Mouse (Mus musculus) CD4-positive, CD25-positive, alpha-beta regulatory T cell, adult 2 months (primary cell): ENCODE data around the gene Plekha4.
A peak's percentile ranks its signal among the peaks of the same experiment; 100 is the strongest.

ENCODE experiments used
- DNase-seq: peaks from one replicate; pipeline ENCODE4 v3.0.0-alpha.2; 2012; ENCODE audit warnings: low read depth, low spot score

Gene Plekha4

GRCm38 (mm10) chr7:45568601-45569473 is 42.7 kb downstream of the Plekha4 start:
- no peak for DNase-seq

DNA sequence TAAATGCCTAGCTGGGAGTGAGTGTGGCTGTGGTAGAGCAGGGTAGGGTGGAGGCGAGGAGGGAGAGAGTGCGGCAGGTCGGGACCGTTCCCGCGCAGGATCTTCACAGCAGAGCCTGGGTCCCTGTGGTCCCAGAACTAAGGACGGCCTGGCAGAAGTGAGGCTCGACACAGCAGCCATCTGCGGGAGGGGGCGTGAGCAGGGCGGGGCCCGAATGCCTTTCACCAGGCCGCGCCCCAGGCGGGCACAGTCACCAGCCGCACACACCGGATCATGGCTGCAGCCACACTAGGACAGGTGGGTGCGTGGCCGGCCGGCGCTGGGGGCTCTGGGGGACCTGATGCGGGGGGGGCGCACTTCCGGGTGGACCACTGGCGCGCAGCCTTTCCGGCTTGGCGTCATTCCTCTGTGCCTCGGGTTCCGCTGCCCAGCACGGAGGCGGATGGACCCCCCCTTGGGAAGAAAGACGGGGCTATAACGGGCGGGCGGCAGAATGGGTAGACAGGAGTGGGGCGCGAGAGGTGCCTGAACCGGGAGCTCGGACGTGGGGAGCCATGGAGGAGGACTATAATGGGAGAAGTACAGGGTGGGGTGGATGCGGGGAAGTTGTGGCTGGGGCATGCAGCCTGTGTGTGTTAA is 44.1 kb downstream of the Plekha4 start, which contains the start of gene Bcat2:
TSS of gene Bcat2 (plus strand) at position 51 of the 639 bp plus-strand sequence.
- peak; percentile 86 for DNase-seq

GRCm38 (mm10) chr7:45571966-45572365 is 45.8 kb downstream of the Plekha4 start:
- no peak for DNase-seq

DNA sequence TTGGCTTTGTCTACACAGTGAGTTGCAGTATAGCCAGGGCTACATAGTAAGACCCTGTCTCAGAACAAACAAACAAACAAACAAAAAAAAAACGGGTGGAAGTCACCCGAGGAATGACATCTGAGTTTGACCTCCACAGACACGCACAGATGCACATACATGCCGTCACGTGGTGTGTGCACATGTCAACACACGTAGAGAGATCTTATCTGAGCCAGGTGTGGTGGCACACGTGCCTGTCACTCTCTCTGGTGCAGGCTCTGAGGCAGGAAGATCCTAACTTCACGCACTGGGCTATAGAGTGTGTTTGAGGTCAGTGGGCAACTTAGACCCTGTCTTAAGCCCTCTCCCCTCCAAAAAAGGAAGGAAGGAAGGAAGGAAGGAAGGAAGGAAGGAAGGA is 47.8 kb downstream of the Plekha4 start:
- DNase-seq, result peak; percentile 76

DNA sequence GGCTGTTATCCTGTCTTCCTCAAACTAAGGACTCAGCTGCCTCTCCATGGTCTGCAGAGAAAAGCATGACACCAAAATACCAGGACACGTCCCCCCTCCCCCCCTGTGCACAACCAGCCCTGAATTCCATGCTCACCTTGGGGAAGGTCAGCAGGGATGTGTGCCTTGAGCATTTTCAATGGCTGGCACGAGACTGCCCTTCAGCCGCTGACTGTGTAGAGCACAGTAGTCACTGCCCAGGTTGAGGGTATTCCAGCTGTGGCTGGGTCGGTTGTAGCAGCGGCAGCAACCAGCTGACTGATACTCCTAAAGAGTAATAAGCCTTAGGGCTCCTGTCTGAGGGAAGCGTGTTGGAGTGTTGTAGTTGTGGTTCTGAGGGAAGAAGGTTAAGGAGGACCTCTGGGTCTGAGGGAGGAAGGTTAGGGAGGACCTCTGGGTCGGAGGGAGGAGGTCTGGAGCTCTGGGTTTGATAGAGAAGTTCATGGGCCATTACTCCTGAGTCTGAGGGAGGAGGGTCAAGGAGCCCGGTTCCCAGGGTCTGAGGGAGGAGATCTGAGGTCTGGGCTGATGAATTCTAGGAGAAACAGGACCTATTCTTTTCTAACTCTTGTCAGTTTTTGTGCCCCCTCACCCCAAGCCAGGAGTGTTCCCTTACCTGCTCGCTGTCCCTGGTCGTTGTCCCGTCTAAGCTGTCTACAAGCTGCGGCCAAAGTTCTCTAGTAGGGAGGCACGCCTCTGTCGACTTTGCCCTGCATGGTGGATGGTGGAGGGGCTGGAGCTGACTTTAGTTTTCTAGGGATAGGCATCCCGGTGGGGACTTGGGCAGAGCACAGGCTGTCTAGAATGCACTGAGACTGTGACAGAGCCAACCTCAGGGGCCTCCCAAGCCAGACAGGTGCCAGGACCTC is 48.6 kb downstream of the Plekha4 start:
- no peak for DNase-seq

GRCm38 (mm10) chr7:45585923-45586322 is 59.8 kb downstream of the Plekha4 start:
- no peak for DNase-seq

DNA sequence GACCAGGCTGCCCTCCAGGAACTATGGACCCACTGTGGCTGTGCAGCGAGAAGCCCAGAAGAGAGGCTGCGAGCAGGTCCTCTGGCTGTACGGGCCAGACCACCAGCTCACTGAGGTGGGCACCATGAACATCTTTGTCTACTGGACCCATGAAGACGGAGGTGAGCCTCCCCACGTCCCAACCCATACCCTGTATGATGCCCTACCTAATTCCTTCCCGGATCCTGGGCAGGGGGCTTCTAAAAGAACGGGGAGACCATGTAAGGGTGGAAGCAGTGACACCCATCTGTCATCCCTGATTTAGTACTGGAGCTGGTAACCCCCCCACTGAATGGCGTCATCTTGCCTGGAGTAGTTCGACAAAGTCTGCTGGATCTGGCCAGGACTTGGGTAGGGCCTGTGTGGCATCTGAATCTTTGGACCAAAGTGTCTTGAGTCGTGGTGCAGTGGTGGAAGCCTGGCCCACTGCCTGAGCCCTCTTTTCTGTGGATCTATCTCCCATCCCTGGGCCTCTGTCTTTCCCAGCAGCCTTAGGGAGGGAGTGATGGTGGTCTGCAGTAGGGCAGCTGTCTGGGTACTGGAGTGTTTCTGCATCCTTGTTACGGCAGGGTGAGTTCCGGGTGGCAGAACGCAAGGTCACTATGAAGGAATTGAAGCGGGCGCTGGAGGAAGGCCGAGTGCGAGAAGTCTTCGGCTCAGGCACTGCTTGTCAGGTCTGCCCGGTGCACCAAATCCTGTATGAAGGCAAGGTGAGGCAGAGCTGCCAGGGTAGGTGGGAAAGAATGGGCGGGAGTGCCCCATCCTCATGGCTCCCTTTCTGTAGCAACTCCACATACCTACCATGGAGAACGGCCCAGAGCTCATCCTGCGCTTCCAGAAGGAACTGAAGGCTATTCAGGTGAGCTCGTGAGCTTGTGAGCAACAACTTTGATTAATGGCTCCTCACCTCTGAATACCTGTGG is 61.8 kb downstream of the Plekha4 start:
- no peak for DNase-seq

GRCm38 (mm10) chr7:45589173-45589572 is 63.0 kb downstream of the Plekha4 start:
- DNase-seq, result peak; percentile 86

DNA sequence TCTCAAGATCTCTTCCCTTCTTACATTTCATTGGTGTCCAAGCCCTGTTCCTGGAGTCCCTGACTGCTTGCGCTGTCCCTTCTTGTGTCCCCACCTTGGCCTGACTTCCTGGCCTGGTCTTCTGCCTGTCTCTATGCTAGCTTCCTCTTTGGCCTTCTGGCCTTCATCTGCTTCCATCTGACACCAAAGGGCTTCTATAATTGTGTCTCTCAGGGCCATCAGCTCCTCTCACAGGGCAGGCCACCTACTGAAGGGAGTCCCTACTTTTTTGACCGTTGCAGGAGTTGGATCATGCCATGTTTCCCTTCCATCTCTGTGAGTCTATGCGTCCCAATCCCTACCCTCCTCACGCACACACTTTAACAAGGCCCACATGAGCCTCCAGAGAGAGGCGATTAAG is 63.8 kb downstream of the Plekha4 start:
- no peak for DNase-seq

GRCm38 (mm10) chr7:45590874-45591273 is 64.7 kb downstream of the Plekha4 start:
- peak; percentile 63 for DNase-seq

- DNase-seq, result peak; percentile 63
Observed at GRCm38 (mm10) chr7:45591880-45592279, 65.8 kb downstream of the Plekha4 start.

DNA sequence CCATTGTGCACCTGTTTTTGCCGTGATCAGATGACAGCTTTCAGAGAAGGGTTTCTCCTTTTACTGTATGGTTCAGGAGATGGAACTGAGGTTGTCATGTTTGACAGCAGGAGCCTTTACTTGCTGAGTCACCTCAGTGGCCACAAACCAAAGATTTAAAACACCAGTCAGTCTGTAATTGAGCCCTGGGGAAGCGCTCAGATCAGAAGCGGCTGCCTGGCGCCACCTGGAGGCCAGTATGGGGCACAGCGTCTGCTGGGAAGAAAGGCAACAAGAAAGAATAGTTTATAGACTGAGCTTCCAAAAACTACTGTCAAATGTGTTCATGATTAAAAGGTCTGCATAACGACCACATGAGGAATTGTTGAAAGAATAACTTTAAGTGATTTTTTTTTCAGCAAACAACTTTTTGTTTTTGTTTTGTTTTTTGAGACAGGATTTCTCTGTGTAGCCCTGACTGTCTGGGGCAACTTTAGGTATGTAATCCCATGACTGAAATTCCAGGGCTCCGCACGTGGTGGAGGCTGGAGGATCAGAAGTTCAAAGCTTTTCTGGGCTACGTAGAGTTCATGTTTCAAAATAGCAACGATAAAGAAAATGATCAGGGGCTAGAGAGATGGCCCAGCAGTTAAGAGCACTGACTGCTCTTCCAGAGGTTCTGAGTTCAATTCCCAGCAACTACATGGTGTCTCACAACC is 67.1 kb downstream of the Plekha4 start:
- peak; percentile 88 for DNase-seq

DNA sequence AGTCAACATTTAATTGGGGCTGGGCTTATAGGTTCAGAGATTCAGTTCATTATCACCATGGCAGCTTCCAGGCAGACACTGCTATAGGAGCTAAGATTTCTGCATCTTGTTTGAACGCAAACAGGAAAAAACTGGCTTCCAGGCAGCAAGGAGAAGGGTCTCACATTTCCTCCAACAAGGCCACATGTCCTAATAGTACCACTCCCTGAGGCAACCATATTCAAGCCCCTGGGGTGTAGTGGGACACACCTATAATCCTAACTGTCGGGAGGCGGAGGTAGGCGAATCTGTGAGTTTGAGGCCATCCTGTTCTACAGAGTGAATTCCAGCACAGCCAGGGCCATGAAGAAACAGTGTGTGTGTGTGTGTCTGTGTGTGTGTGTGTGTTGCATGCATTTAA is 69.0 kb downstream of the Plekha4 start:
- no peak for DNase-seq

DNA sequence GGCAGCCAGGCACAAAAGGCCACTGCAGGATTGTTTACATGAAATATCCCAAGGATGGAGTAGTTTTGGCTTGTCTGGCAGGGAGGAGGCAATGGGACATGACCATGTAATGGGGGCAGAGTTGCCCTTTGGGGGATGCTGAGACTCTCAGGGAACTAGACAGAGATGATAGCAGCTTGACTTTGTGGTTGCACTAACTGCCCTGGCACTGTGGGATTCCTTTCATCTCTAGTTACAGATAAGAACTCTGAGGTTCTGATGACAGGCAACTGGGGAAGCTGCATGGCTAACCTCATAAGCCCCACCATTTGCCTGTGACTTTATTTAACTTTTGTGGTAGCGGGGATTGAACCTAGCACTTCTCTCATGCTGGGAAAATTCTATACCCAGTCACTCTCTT is 70.0 kb downstream of the Plekha4 start:
- DNase-seq, result no peak

GRCm38 (mm10) chr7:45597013-45597412 is 70.9 kb downstream of the Plekha4 start:
- DNase-seq, result no peak

DNA sequence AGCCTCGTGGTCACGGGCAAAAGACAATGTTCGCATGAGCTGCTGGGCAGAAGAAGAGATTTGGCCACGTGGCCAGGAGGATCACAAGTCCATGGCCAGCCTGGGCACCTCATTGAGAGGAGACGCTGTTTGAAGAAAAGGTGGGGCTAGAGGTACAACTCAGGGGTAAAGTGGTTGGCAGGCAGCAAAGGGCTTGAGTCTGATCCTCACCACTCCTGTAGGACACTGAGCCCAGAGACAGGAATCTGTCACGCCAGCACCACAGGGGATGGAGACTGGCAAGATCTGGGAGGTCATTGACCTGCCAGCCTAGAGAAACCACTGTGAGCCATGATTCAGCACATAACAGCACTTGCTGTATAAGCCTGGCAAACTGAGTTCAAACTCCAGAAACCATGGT is 71.4 kb downstream of the Plekha4 start:
- DNase-seq, result no peak

DNA sequence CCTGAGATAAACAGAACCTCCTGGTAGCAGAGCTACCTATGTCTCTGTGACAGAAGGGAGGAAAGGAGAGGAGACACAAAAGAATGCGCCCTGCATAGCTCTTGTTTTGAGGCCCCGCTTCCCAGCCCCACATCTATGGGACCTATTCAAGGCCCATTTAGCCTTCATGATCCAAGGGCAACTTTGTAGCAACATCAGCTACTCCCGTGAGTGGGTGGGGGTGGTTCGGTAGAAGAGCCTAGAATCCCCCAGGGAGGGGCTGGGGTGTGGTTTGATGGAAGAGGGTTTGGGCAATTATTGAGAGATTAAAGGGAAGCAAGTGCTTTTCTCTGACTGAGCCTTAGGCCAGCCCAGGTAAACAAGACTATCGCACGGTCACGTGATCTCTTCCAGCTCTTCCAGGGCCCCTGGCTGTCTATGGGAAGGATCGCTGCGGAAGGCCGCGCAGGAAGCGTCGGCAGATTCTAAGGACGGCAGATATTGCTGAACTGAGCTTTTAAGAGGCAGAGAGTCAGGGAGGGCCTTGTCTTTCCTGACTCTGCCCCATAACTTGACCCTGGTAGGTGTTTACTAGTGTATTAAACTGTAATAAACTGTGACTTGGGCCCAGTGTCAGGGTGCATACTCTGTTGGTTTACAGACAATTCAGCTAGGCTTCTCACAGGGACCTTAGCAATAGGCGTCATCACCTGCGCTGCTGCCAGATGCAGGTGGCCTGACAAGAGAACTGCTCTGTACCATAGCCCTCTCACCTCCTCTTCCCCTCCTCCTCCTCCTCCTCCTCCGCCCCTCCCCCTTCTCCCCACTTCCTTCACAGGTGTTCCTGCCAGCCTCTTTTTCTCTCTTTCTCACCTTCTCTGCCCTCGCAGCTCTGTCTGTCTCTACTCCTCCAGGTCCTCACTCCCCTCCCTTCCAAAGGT is 73.1 kb downstream of the Plekha4 start:
- no peak for DNase-seq
